Mouse (Mus musculus): Measurements from ENCODE around the gene Pgm1.

DNA sequence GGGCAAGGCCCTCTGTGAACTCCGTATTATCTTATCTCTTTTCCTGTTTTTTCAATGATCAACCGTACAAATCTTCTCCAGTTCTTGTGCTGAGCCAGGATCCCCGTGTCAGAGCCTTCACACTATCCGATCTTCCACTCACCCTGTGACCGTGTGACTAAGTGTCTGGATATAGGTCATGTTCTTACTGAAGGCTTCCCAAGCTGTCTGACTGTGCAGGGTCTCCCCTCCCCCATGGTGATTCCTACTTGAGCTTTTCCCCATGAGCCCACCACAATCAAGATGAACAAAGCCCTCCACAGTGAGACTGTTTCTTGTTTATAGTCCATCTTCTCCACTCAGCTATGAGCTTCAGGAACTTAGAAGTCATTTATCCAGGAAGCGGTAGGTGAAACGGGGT is 78.5 kb downstream of the Pgm1 start:
- TF ChIP-seq CTCF (conservative IDR thresholded peaks at IDR 0.05; ENCODE audit: low read length) (no peak), POU5F1 (IDR thresholded peaks at IDR 0.05; ENCODE audit: borderline replicate concordance, low read length) (no peak)

Data from E14TG2a.4 (cell line).